In genomic region chr4:137952840-137953239, GRCm38 (mm10) we compare ENCODE assay signal across 9 mouse cellular contexts. TPM values are rescaled to one million over a fixed set of nuclear protein-coding genes. Genes with fewer than 3 reads are reported as not detected.
DNase-seq lines count a peak whose midpoint lies in the region; ATAC-seq and TF ChIP-seq lines count a peak whose summit lies in the region.
"Had no signal": no experiment of that assay in that cellular context is flagged by ENCODE, and none has a peak within 500 bp of the region (broad histone marks: within the 10 kb centered on the region; RNA-seq: fewer than 3 reads in every experiment).

No protein-coding gene starts in this region.

- H3K9ac ChIP-seq in forebrain, embryonic 14.5 days (ENCODE audit: low read length): no peak overlapping the region
- no peak overlapping the region for H3K9ac ChIP-seq in forebrain, embryonic 16.5 days (replicated peaks; ENCODE audit: low read depth, low read length)
- H3K9ac ChIP-seq: limb, embryonic 13.5 days had no signal

- no peak overlapping the region for H3K4me3 ChIP-seq in forebrain, embryonic 14.5 days (ENCODE audit: low read depth, low read length)
- no peak overlapping the region for H3K4me3 ChIP-seq in forebrain, embryonic 16.5 days (replicated peaks; ENCODE audit: low read length)
- no peak overlapping the region for H3K4me3 ChIP-seq in E14TG2a.4 (replicated peaks; ENCODE audit: low read length)
- H3K4me3 ChIP-seq: limb, embryonic 13.5 days had no signal

- WGBS in forebrain, embryonic 14.5 days: 35% methylated on average over 4 of the region's 4 CpGs
- 38% methylated on average over 4 of the region's 4 CpGs for WGBS in forebrain, embryonic 16.5 days

- no peak overlapping the region for H3K27ac ChIP-seq in forebrain, embryonic 14.5 days (ENCODE audit: low read depth, low read length)
- H3K27ac ChIP-seq in forebrain, embryonic 16.5 days (ENCODE audit: low read length): no peak overlapping the region
- H3K27ac ChIP-seq: limb, embryonic 13.5 days had no signal

- peak; percentile 70 for TF ChIP-seq CTCF in E14TG2a.4 (conservative IDR thresholded peaks at IDR 0.05; ENCODE audit: low read length)

- no peak for ATAC-seq in forebrain, embryonic 14.5 days
- ATAC-seq in forebrain, embryonic 16.5 days: no peak

- no peaks in the 10 kb centered on the region for H3K9me3 ChIP-seq in forebrain, embryonic 14.5 days (replicated peaks; ENCODE audit: control insufficient read depth, low read length)
- peaks cover 3% of the 10 kb centered on the region; the same call in 1 of the 2 replicates for H3K9me3 ChIP-seq in forebrain, embryonic 16.5 days (ENCODE audit: control insufficient read depth, low read length)
- no peaks in the 10 kb centered on the region for H3K9me3 ChIP-seq in E14TG2a.4 (ENCODE audit: low read length)

- no peak overlapping the region for H3K4me2 ChIP-seq in forebrain, embryonic 14.5 days (ENCODE audit: low read length)
- no peak overlapping the region for H3K4me2 ChIP-seq in forebrain, embryonic 16.5 days (ENCODE audit: low read length)
- H3K4me2 ChIP-seq: limb, embryonic 13.5 days had no signal

- no peaks in the 10 kb centered on the region for H3K27me3 ChIP-seq in forebrain, embryonic 14.5 days (replicated peaks; ENCODE audit: control insufficient read depth, insufficient read depth, low read length)
- no peaks in the 10 kb centered on the region for H3K27me3 ChIP-seq in forebrain, embryonic 16.5 days (replicated peaks; ENCODE audit: control insufficient read depth, insufficient read depth, low read length)
- H3K27me3 ChIP-seq in E14TG2a.4 (ENCODE audit: insufficient read depth, low read length): no peaks in the 10 kb centered on the region
- H3K27me3 ChIP-seq: limb, embryonic 13.5 days had no signal

- H3K4me1 ChIP-seq in forebrain, embryonic 14.5 days (ENCODE audit: control insufficient read depth, insufficient read depth, low read length): no peaks in the 10 kb centered on the region
- H3K4me1 ChIP-seq in forebrain, embryonic 16.5 days (replicated peaks; ENCODE audit: control insufficient read depth, insufficient read depth, low read length): no peaks in the 10 kb centered on the region
- H3K4me1 ChIP-seq in E14TG2a.4 (replicated peaks; ENCODE audit: low read depth, low read length): peaks cover 30% of the 10 kb centered on the region
- H3K4me1 ChIP-seq: limb, embryonic 13.5 days had no signal

- 0 out of 2 replicates have a peak, but pooled peaks cover 26% of the 10 kb centered on the region for H3K36me3 ChIP-seq in forebrain, embryonic 14.5 days (ENCODE audit: control insufficient read depth, insufficient read depth, low read length)
- peaks cover 5% of the 10 kb centered on the region; the same call in 1 of the 2 replicates for H3K36me3 ChIP-seq in forebrain, embryonic 16.5 days (ENCODE audit: control insufficient read depth, insufficient read depth)
- H3K36me3 ChIP-seq in E14TG2a.4 (ENCODE audit: insufficient read depth, low read length): peaks cover 66% of the 10 kb centered on the region

- peak; percentile 90 for DNase-seq in forebrain, embryonic 14.5 days (ENCODE audit: low spot score)
- DNase-seq in cerebellum, adult 18-20 months: peak; percentile 81 to 85
- DNase-seq in gastrocnemius, postnatal 4 days (ENCODE audit: low spot score in 2 of 2): peak; percentile 52 to 77
- peak; percentile 79 to 89 for DNase-seq in left cerebral cortex, adult 18-20 months (ENCODE audit: low spot score in 2 of 2)
- DNase-seq in natural killer cell, adult 2 months (ENCODE audit: low spot score in 2 of 2): peak; percentile 54 to 76
- peak; percentile 29 to 37 for DNase-seq in thymus, adult 18-20 months

RNA-seq across cellular contexts. Expression of gene Eif4g3, which starts 40.0 kb away (rescaled TPM):
- polyA plus RNA-seq in forebrain, embryonic 14.5 days (2014; fragmentation: Nextera tagmentation; extraction: Ambion mirVana): 31.6 and 42.2 TPM in 2 replicates
- 47.0 and 51.7 TPM in 2 replicates for polyA plus RNA-seq in forebrain, embryonic 16.5 days (2015; fragmentation: Nextera tagmentation; extraction: Ambion mirVana)
- total RNA-seq in gastrocnemius, postnatal 4 days (2021): 100 to 1,000 TPM in 1 of 2 experiments, 10 to 100 TPM in 1; 90.3 to 107 TPM
- total RNA-seq in left cerebral cortex, adult 18-20 months (2021): 100 to 1,000 TPM; 155 to 168 TPM

Comparison
In these comparisons a context has a peak if more than half of its experiments do, and no peak if none do; other contexts are left out.
1. DNase-seq: peak in every context shown above with its lines; median percentile 90 in forebrain, embryonic 14.5 days; 84 in left cerebral cortex, adult 18-20 months; 83 in cerebellum, adult 18-20 months; 65 in natural killer cell, adult 2 months; 64 in gastrocnemius, postnatal 4 days; 33 in thymus, adult 18-20 months.